Mouse (Mus musculus): ENCODE results near the gene Gm28305. TPM values are rescaled to one million over a fixed set of nuclear protein-coding genes. Genes with fewer than 3 reads are reported as not detected.
A peak's percentile ranks its signal among the peaks of the same experiment; 100 is the strongest.

The Gm28305 gene
- polyA plus RNA-seq (2016; fragmentation: Nextera tagmentation; extraction: Ambion mirVana), result not detected in 2 replicates

DNA sequence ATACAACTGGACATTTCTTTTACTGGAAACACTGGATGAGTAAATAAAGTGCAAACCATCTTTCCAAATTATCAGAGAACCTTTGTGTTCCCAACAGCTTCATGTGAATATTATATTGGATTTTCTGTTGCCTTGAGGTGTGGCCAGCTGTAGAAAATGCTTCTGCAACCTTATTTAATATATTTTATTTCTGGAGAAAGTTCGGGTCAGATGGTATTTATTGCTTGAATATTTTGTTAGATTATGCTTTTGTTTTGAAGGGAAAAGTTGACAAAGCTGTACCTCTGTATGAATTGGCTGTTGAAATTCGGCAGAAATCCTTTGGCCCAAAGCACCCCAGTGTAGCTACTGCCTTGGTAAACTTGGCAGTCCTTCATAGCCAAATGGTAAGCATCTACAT lies at the start of gene Gm28305:
Gm28305 (plus strand) TSS at position 301 of the 400 bp plus-strand sequence.
- no peak within 1 kb of the TSS for H3K4me2 ChIP-seq (replicated peaks)
- no peak within 1 kb of the TSS for H3K27ac ChIP-seq
- peaks cover 24% of the 10 kb centered on the region for H3K36me3 ChIP-seq
- ATAC-seq (ENCODE audit: low FRiP score), result no peak
- H3K9me3 ChIP-seq (replicated peaks), result no peaks in the 10 kb centered on the region
- H3K27me3 ChIP-seq, result no peaks in the 10 kb centered on the region
- WGBS, result 82% methylated on average over 2 of the region's 2 CpGs
- no peak within 1 kb of the TSS for H3K4me3 ChIP-seq
- H3K4me1 ChIP-seq, result no peaks in the 10 kb centered on the region
- no peak within 1 kb of the TSS for H3K9ac ChIP-seq

- no peak for ATAC-seq (ENCODE audit: low FRiP score)
- Histone ChIP-seq H3K4me2 (replicated peaks) (no peak overlapping the region), H3K27ac (no peak overlapping the region), H3K4me3 (no peak overlapping the region), H3K9me3 (replicated peaks) (no peaks in the 10 kb centered on the region), H3K4me1 (peaks cover 2% of the 10 kb centered on the region; the same call in 1 of the 2 replicates), H3K9ac (no peak overlapping the region), H3K27me3 (peaks cover 6% of the 10 kb centered on the region; the same call in 1 of the 2 replicates), H3K36me3 (no peaks in the 10 kb centered on the region)
- WGBS, result 7% methylated on average over 2 of the region's 2 CpGs
These were observed 44.0 kb upstream of the Gm28305 start for GRCm38 (mm10) chr9:103996496-103996895.

DNA sequence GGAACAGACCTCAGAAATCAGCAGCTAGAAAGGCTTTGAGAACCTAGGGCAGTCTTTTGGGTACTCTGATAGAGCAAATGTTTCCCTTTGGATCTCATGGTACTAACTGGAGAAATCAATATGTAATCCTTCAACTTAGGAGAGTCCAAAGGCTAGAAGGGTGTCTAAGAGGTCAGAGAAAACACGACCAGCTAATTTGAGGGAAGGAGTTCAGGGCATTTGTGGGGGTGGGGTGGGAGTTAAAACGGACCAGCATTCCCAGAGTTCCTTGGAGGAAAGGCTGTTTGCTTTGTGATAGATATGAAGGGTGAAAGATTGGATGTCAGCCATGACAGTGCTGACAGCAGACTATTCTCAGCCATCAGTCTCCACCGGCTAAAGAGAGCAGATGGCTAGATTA lies 39.9 kb upstream of the Gm28305 start:
- Histone ChIP-seq H3K9ac (no peak overlapping the region), H3K4me2 (replicated peaks) (no peak overlapping the region), H3K9me3 (replicated peaks) (no peaks in the 10 kb centered on the region), H3K4me1 (peaks cover 11% of the 10 kb centered on the region; the same call in 1 of the 2 replicates), H3K36me3 (no peaks in the 10 kb centered on the region), H3K4me3 (no peak overlapping the region), H3K27ac (no peak overlapping the region), H3K27me3 (peaks cover 6% of the 10 kb centered on the region; the same call in 1 of the 2 replicates)
- ATAC-seq (ENCODE audit: low FRiP score), result no peak
- 66% methylated on average over 3 of the region's 3 CpGs for WGBS

GRCm38 (mm10) chr9:104001921-104002859 lies 38.3 kb upstream of the Gm28305 start, which contains the start of gene Nphp3:
Gene Nphp3 (plus strand): TSS chr9:104002544.
- H3K9me3 ChIP-seq (replicated peaks), result no peaks in the 10 kb centered on the region
- peak within 1 kb of the TSS; percentile 84 for H3K27ac ChIP-seq
- 1% methylated on average over 55 of the region's 55 CpGs for WGBS
- H3K27me3 ChIP-seq, result peaks cover 6% of the 10 kb centered on the region; the same call in 1 of the 2 replicates
- H3K9ac ChIP-seq, result peak within 1 kb of the TSS; percentile 78
- H3K36me3 ChIP-seq, result no peaks in the 10 kb centered on the region
- H3K4me1 ChIP-seq, result peaks cover 11% of the 10 kb centered on the region; the same call in 1 of the 2 replicates
- peak within 1 kb of the TSS; percentile 71 for H3K4me3 ChIP-seq
- ATAC-seq (ENCODE audit: low FRiP score), result peak; percentile 99
- H3K4me2 ChIP-seq (replicated peaks), result peak within 1 kb of the TSS; percentile 67

- peak overlapping the region; percentile 78 for H3K9ac ChIP-seq
- H3K4me2 ChIP-seq (replicated peaks), result peak overlapping the region; percentile 67
- WGBS, result under 1% methylated on average over 37 of the region's 37 CpGs
- peak overlapping the region; percentile 71 for H3K4me3 ChIP-seq
- peaks cover 5% of the 10 kb centered on the region; the same call in 1 of the 2 replicates for H3K27me3 ChIP-seq
- no peaks in the 10 kb centered on the region for H3K36me3 ChIP-seq
- peaks cover 11% of the 10 kb centered on the region; the same call in 1 of the 2 replicates for H3K4me1 ChIP-seq
- peak overlapping the region; percentile 84 for H3K27ac ChIP-seq
- ATAC-seq (ENCODE audit: low FRiP score), result peak; percentile 59
- no peaks in the 10 kb centered on the region for H3K9me3 ChIP-seq (replicated peaks)
These were observed 37.5 kb upstream of the Gm28305 start for GRCm38 (mm10) chr9:104002913-104003330.

- no peaks in the 10 kb centered on the region for H3K4me1 ChIP-seq
- H3K4me3 ChIP-seq, result no peak overlapping the region
- no peak overlapping the region for H3K9ac ChIP-seq
- peaks cover 39% of the 10 kb centered on the region; the same call in 1 of the 2 replicates for H3K36me3 ChIP-seq
- WGBS, result 72% methylated on average over 1 of the region's 1 CpGs
- no peak overlapping the region for H3K27ac ChIP-seq
- H3K9me3 ChIP-seq (replicated peaks), result no peaks in the 10 kb centered on the region
- no peak overlapping the region for H3K4me2 ChIP-seq (replicated peaks)
- H3K27me3 ChIP-seq, result no peaks in the 10 kb centered on the region
- ATAC-seq (ENCODE audit: low FRiP score), result no peak
These were observed 25.9 kb upstream of the Gm28305 start for GRCm38 (mm10) chr9:104014526-104014925.

- WGBS, result 94% methylated on average over 10 of the region's 10 CpGs
- Histone ChIP-seq H3K9ac (no peak overlapping the region), H3K27me3 (no peaks in the 10 kb centered on the region), H3K27ac (no peak overlapping the region), H3K36me3 (peaks cover 43% of the 10 kb centered on the region), H3K4me1 (no peaks in the 10 kb centered on the region), H3K9me3 (replicated peaks) (no peaks in the 10 kb centered on the region), H3K4me2 (replicated peaks) (no peak overlapping the region), H3K4me3 (no peak overlapping the region)
- no peak for ATAC-seq (ENCODE audit: low FRiP score)
These were observed 19.4 kb upstream of the Gm28305 start for GRCm38 (mm10) chr9:104021026-104021425.

DNA sequence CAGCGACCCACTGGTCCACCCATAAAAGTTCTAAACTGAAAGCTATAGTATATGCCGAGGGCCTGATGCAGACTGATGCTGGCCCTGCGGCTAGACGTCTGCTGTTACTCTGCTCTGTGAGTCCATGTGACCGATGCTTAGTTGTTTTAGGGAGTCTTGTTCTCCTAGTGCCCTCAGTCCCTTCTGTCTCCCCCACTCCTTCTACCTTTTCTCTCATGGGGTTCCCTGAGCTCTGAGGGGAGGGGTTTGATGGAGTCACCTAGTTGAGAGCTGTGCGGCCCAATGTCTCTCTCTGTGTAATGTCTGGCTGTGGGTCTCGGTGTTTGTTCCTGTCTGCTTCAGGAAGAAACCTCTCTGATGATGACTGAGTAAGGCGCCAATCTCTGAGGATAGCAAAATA lies 13.3 kb upstream of the Gm28305 start:
- Histone ChIP-seq H3K4me3 (no peak overlapping the region), H3K27me3 (no peaks in the 10 kb centered on the region), H3K4me2 (replicated peaks) (no peak overlapping the region), H3K4me1 (no peaks in the 10 kb centered on the region), H3K36me3 (peaks cover 42% of the 10 kb centered on the region), H3K27ac (no peak overlapping the region), H3K9me3 (replicated peaks) (no peaks in the 10 kb centered on the region), H3K9ac (no peak overlapping the region)
- ATAC-seq (ENCODE audit: low FRiP score), result no peak
- WGBS, result 96% methylated on average over 8 of the region's 8 CpGs

DNA sequence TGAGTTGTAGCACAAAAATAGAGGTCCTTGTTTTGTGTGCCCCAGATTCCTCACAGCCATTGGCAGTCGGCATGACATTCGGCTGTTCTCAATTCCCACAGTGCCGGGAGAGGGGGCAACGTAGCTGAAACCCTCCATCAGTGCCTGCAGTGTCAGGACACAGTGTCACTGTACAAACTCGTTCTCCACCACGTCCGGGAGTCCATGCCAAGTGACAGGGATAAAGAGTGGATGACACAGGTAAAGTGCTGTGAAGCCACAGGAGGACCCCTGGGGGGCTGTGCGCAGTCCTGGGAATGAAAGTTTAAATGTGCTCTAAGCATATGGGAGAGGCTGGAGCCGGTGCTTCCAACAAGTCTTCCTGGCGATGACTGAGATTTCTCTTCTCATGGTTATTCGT lies 10.6 kb upstream of the Gm28305 start:
- no peak overlapping the region for H3K9ac ChIP-seq
- no peak overlapping the region for H3K27ac ChIP-seq
- H3K36me3 ChIP-seq, result peaks cover 34% of the 10 kb centered on the region
- H3K4me2 ChIP-seq (replicated peaks), result no peak overlapping the region
- no peaks in the 10 kb centered on the region for H3K4me1 ChIP-seq
- no peak for ATAC-seq (ENCODE audit: low FRiP score)
- no peak overlapping the region for H3K4me3 ChIP-seq
- H3K9me3 ChIP-seq (replicated peaks), result no peaks in the 10 kb centered on the region
- WGBS, result 91% methylated on average over 11 of the region's 11 CpGs
- H3K27me3 ChIP-seq, result no peaks in the 10 kb centered on the region

DNA sequence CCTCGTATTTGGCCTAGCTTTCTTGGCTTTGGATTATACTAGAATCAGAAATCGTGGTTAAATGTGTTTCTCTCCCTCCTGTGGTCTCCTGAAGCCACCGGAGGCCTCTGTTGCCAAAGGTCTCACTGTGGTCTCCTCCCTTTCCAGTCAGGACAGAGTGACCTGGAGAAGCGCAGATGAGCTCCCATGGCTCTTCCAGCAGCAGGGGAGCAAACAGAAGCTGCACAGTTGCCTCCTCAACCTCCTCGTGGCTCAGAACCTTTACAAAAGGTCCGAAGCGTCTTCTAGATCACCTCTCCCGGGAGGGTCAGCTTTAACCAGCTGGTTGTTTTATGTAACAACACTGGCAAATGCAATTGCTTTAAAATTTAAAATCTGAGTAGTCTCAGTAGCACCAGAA lies 6.2 kb upstream of the Gm28305 start:
- Histone ChIP-seq H3K4me1 (no peaks in the 10 kb centered on the region), H3K4me2 (replicated peaks) (no peak overlapping the region), H3K9ac (no peak overlapping the region), H3K27ac (no peak overlapping the region), H3K36me3 (peaks cover 18% of the 10 kb centered on the region), H3K27me3 (no peaks in the 10 kb centered on the region), H3K4me3 (no peak overlapping the region), H3K9me3 (replicated peaks) (no peaks in the 10 kb centered on the region)
- 77% methylated on average over 8 of the region's 8 CpGs for WGBS
- no peak for ATAC-seq (ENCODE audit: low FRiP score)

DNA sequence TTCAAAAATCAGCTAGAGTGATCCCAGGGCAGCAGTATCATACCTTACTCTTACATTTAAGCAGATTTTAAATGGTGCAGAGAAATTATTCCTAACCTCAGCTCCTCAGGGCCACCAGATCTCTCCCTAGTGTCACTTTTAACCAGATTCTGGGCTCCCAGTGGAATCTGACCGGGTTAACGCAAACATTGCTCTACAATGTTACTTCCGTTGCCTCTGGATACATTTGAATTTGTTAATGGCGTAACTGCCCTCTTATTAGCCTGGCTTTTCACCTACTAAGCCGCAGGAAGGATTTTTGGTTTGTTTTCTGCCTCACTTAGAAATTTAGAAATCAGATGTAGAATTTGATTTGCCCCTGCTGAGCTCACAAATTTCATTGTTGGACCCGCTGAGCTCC lies 5.7 kb upstream of the Gm28305 start:
- H3K27me3 ChIP-seq, result no peaks in the 10 kb centered on the region
- no peak overlapping the region for H3K4me3 ChIP-seq
- no peak overlapping the region for H3K9ac ChIP-seq
- 73% methylated on average over 6 of the region's 6 CpGs for WGBS
- ATAC-seq (ENCODE audit: low FRiP score), result no peak
- no peak overlapping the region for H3K27ac ChIP-seq
- H3K4me2 ChIP-seq (replicated peaks), result no peak overlapping the region
- no peaks in the 10 kb centered on the region for H3K4me1 ChIP-seq
- H3K36me3 ChIP-seq, result peaks cover 17% of the 10 kb centered on the region
- no peaks in the 10 kb centered on the region for H3K9me3 ChIP-seq (replicated peaks)

GRCm38 (mm10) chr9:104035261-104036015 lies 5.0 kb upstream of the Gm28305 start:
- Histone ChIP-seq H3K9me3 (replicated peaks) (no peaks in the 10 kb centered on the region), H3K36me3 (peaks cover 17% of the 10 kb centered on the region), H3K4me3 (no peak overlapping the region), H3K9ac (no peak overlapping the region), H3K27me3 (no peaks in the 10 kb centered on the region), H3K4me2 (replicated peaks) (no peak overlapping the region), H3K4me1 (no peaks in the 10 kb centered on the region), H3K27ac (no peak overlapping the region)
- no peak for ATAC-seq (ENCODE audit: low FRiP score)
- WGBS, result 48% methylated on average over 24 of the region's 24 CpGs
